In genomic region chr12:80153078-80153477, GRCm38 (mm10) we compare ENCODE assay signal across 29 mouse cellular contexts. TPM values are rescaled to one million over a fixed set of nuclear protein-coding genes. Genes with fewer than 3 reads are reported as not detected.
A peak's percentile ranks its signal among the peaks of the same experiment; 100 is the strongest.
DNase-seq lines count a peak whose midpoint lies in the region; ATAC-seq and TF ChIP-seq lines count a peak whose summit lies in the region.
"Had no signal": no experiment of that assay in that cellular context is flagged by ENCODE, and none has a peak within 500 bp of the region (broad histone marks: within the 10 kb centered on the region; RNA-seq: fewer than 3 reads in every experiment).

No protein-coding gene starts in this region.

- no peak for ATAC-seq in liver, embryonic 14.5 days (ENCODE audit: insufficient read depth)
- ATAC-seq: CD4-positive, CD25-positive, alpha-beta regulatory T cell, adult 4 months; hindbrain, embryonic 16.5 days; midbrain, embryonic 16.5 days had no signal

- peaks cover 2% of the 10 kb centered on the region; the same call in 1 of the 2 replicates for H3K9me3 ChIP-seq in liver, embryonic 14.5 days (ENCODE audit: control insufficient read depth, low read length)
- H3K9me3 ChIP-seq in E14TG2a.4 (ENCODE audit: low read length) = peaks cover 11% of the 10 kb centered on the region
- H3K9me3 ChIP-seq: embryonic facial prominence, embryonic 12.5 days; forebrain, embryonic 12.5 days; limb, embryonic 15.5 days had no signal

- H3K4me3 ChIP-seq in gastrocnemius, adult 2 months = no peak overlapping the region
- no peak overlapping the region for H3K4me3 ChIP-seq in liver, embryonic 14.5 days (ENCODE audit: insufficient read depth in 1 of 2, low read depth in 2 of 2, low read length in 2 of 2)
- H3K4me3 ChIP-seq in E14TG2a.4 (replicated peaks; ENCODE audit: low read length) = no peak overlapping the region
- H3K4me3 ChIP-seq: embryonic facial prominence, embryonic 12.5 days; forebrain, embryonic 12.5 days; left cerebral cortex, adult 2 months; limb, embryonic 15.5 days; midbrain, embryonic 10.5 days; myocyte; neural tube, embryonic 13.5 days had no signal

- intact Hi-C loops in gastrocnemius, adult 2 months (cut with DNase I) = loop anchor here (10.0 kb wide), 1 partner anchor 492 kb away; the partner anchor contains the start of genes Erh and Slc39a9
- intact Hi-C loops in left cerebral cortex, postnatal 14 days (cut with DNase I) = loop anchor here (10.0 kb wide), 2 partner anchors 312 to 572 kb away; partner anchors contain the start of gene Exd2

- H3K27ac ChIP-seq in gastrocnemius, adult 2 months = no peak overlapping the region
- no peak overlapping the region for H3K27ac ChIP-seq in liver, embryonic 14.5 days
- H3K27ac ChIP-seq: embryonic facial prominence, embryonic 12.5 days; forebrain, embryonic 12.5 days; left cerebral cortex, adult 2 months; limb, embryonic 15.5 days; midbrain, embryonic 10.5 days; neural tube, embryonic 13.5 days had no signal

- no peak overlapping the region for H3K4me2 ChIP-seq in liver, embryonic 14.5 days (ENCODE audit: low read depth)
- H3K4me2 ChIP-seq: embryonic facial prominence, embryonic 12.5 days; forebrain, embryonic 12.5 days; heart, embryonic 11.5 days; limb, embryonic 15.5 days; neural tube, embryonic 13.5 days had no signal

- H3K36me3 ChIP-seq in liver, embryonic 14.5 days (replicated peaks; ENCODE audit: control insufficient read depth, insufficient read depth, low read depth) = no peaks in the 10 kb centered on the region
- no peaks in the 10 kb centered on the region for H3K36me3 ChIP-seq in E14TG2a.4 (ENCODE audit: insufficient read depth, low read length)
- H3K36me3 ChIP-seq: embryonic facial prominence, embryonic 12.5 days; forebrain, embryonic 12.5 days; limb, embryonic 15.5 days; midbrain, embryonic 10.5 days; neural tube, embryonic 13.5 days had no signal

- H3K27me3 ChIP-seq in liver, embryonic 14.5 days (ENCODE audit: control insufficient read depth, insufficient read depth, low read length) = no peaks in the 10 kb centered on the region
- peaks cover 6% of the 10 kb centered on the region; the same call in 1 of the 2 replicates for H3K27me3 ChIP-seq in E14TG2a.4 (ENCODE audit: insufficient read depth, low read length)
- H3K27me3 ChIP-seq: embryonic facial prominence, embryonic 12.5 days; forebrain, embryonic 12.5 days; limb, embryonic 15.5 days; neural tube, embryonic 13.5 days had no signal

- no peak for TF ChIP-seq EP300 in liver, embryonic 14.5 days (IDR thresholded peaks at IDR 0.05; ENCODE audit: low read depth)

- no peak overlapping the region for H3K9ac ChIP-seq in liver, embryonic 14.5 days (replicated peaks)
- H3K9ac ChIP-seq: embryonic facial prominence, embryonic 12.5 days; forebrain, embryonic 12.5 days; limb, embryonic 15.5 days; neural tube, embryonic 13.5 days had no signal

- peaks cover 0 to 2% of the 10 kb centered on the region in 2 experiments; a peak in 2 of 4 replicates for H3K4me1 ChIP-seq in liver, embryonic 14.5 days (replicated peaks; ENCODE audit: control insufficient read depth in 2 of 2, insufficient read depth in 2 of 2, low read length in 1 of 2)
- peaks cover 17% of the 10 kb centered on the region for H3K4me1 ChIP-seq in E14TG2a.4 (replicated peaks; ENCODE audit: low read depth, low read length)
- H3K4me1 ChIP-seq: limb, embryonic 15.5 days; neural tube, embryonic 13.5 days had no signal

- peak; percentile 16; the same call in 1 of the 2 replicates for TF ChIP-seq CTCF in gastrocnemius, adult 2 months (IDR thresholded peaks at IDR 0.05)
- TF ChIP-seq CTCF in liver, embryonic 14.5 days (IDR thresholded peaks at IDR 0.05; ENCODE audit: low read depth) = peak; percentile 42
- peak; percentile 37 for TF ChIP-seq CTCF in E14TG2a.4 (conservative IDR thresholded peaks at IDR 0.05; ENCODE audit: low read length)

- no peak for DNase-seq in gastrocnemius, adult 2 months
- no peak for DNase-seq in gastrocnemius, postnatal 4 days (ENCODE audit: low spot score in 2 of 2)
- DNase-seq in liver, embryonic 14.5 days (ENCODE audit: low read depth in 3 of 3, low spot score in 3 of 3) = no peak
- DNase-seq in liver (no peak), R1 (ENCODE audit: low read depth, low spot score) (peak; percentile 79)
- no peak for DNase-seq in heart, adult 9 months (ENCODE audit: low spot score in 2 of 2)
- DNase-seq in left cerebral cortex, postnatal 14 days (ENCODE audit: low spot score in 2 of 2) = no peak
- DNase-seq: adrenal gland, adult 2 months; cerebellum, adult 18-20 months; cerebellum, postnatal 25 days; kidney, adult 18-20 months; kidney, postnatal 4 days; left cerebral cortex, postnatal 4 days; retina, postnatal 1 day; right cerebral cortex, postnatal 25 days; spleen, adult 18-20 months; thymus, postnatal 36 days had no signal

- 72% methylated on average over 6 of the region's 6 CpGs for WGBS in liver, embryonic 14.5 days (ENCODE audit: insufficient replicate concordance)

RNA-seq across cellular contexts. Expression of gene Zfp36l1, which starts 40.3 kb away (rescaled TPM):
- 10 to 100 TPM; 25.7 to 46.6 TPM for total RNA-seq in gastrocnemius, adult 2 months (2021)
- total RNA-seq in gastrocnemius, postnatal 4 days (2021) = 100 to 1,000 TPM; 132 to 157 TPM
- polyA plus RNA-seq in liver, embryonic 14.5 days (2012; rRNA removed) = 19.4 and 23.5 TPM in 2 replicates
- polyA plus RNA-seq in liver, embryonic 14.5 days (2014; fragmentation: Nextera tagmentation; extraction: Ambion mirVana) = 22.7 and 28.5 TPM in 2 replicates
- 10 to 100 TPM; 36.3 to 39.5 TPM for total RNA-seq in left cerebral cortex, postnatal 14 days (2021)
